In genomic region chr2:83941378-83941777, GRCm38 (mm10) we compare ENCODE assay signal across 10 mouse cellular contexts. TPM values are rescaled to one million over a fixed set of nuclear protein-coding genes. Genes with fewer than 3 reads are reported as not detected.
DNase-seq lines count a peak whose midpoint lies in the region; ATAC-seq and TF ChIP-seq lines count a peak whose summit lies in the region.
"Had no signal": no experiment of that assay in that cellular context is flagged by ENCODE, and none has a peak within 500 bp of the region (broad histone marks: within the 10 kb centered on the region; RNA-seq: fewer than 3 reads in every experiment).

No protein-coding gene starts in this region.

- no peaks in the 10 kb centered on the region for H3K27me3 ChIP-seq in spleen, adult 2 months (ENCODE audit: control insufficient read depth, insufficient read depth, low read length)
- H3K27me3 ChIP-seq in limb, embryonic 15.5 days: no peaks in the 10 kb centered on the region

- peak overlapping the region; percentile 17; the same call in 1 of the 2 replicates for H3K4me3 ChIP-seq in spleen, adult 2 months (ENCODE audit: extremely low read depth, insufficient read depth, insufficient read length)
- peak overlapping the region; percentile 23; the same call in 1 of the 2 replicates for H3K4me3 ChIP-seq in limb, embryonic 15.5 days
- H3K4me3 ChIP-seq: erythroblast, embryonic 14.5 days had no signal

- H3K27ac ChIP-seq in spleen, adult 2 months (ENCODE audit: insufficient read depth, low read length): no peak overlapping the region
- no peak overlapping the region for H3K27ac ChIP-seq in limb, embryonic 15.5 days

- 13% methylated on average over 3 of the region's 3 CpGs for WGBS in spleen, adult 2 months
- WGBS in limb, embryonic 15.5 days: 34% methylated on average over 3 of the region's 3 CpGs

- TF ChIP-seq CTCF in spleen, adult 2 months (IDR thresholded peaks at IDR 0.05; ENCODE audit: extremely low read depth, insufficient read depth, insufficient read length, insufficient replicate concordance): no peak

- ATAC-seq in limb, embryonic 15.5 days (ENCODE audit: insufficient number of reproducible peaks, low FRiP score, low TSS enrichment, low read depth): no peak
- no peak for ATAC-seq in erythroid progenitor cell, adult 5-6 weeks (replicated peaks; ENCODE audit: low FRiP score, poor library complexity, severe bottlenecking)

- peaks cover 3% of the 10 kb centered on the region; the same call in 1 of the 2 replicates for H3K4me1 ChIP-seq in spleen, adult 2 months (ENCODE audit: control insufficient read depth, insufficient read depth, insufficient read length)
- H3K4me1 ChIP-seq in limb, embryonic 15.5 days: peaks cover 5% of the 10 kb centered on the region

- H3K4me2 ChIP-seq in limb, embryonic 15.5 days: peak overlapping the region; percentile 41

- peak; percentile 2 for DNase-seq in embryo, embryonic 10.5 days (ENCODE audit: low spot score)
- DNase-seq in embryo, embryonic 11 days: no peak
- DNase-seq in spleen, adult 2 months (ENCODE audit: low read depth in 1 of 2, low spot score in 2 of 2): no peak
- no peak for DNase-seq in spleen, postnatal 10 days (ENCODE audit: low spot score in 2 of 2)
- DNase-seq in frontal cortex, postnatal 25 days (ENCODE audit: low spot score in 2 of 2): no peak
- DNase-seq in left cerebral cortex, adult 11 months (ENCODE audit: low spot score): no peak

- no peaks in the 10 kb centered on the region for H3K36me3 ChIP-seq in spleen, adult 2 months (ENCODE audit: control insufficient read depth, insufficient read depth, low read length)
- no peaks in the 10 kb centered on the region for H3K36me3 ChIP-seq in limb, embryonic 15.5 days

- no peaks in the 10 kb centered on the region for H3K9me3 ChIP-seq in limb, embryonic 15.5 days

- no peak overlapping the region for H3K9ac ChIP-seq in limb, embryonic 15.5 days

- no peak for TF ChIP-seq POLR2A in spleen, adult 2 months (IDR thresholded peaks at IDR 0.05; ENCODE audit: low read depth, low read length)

RNA-seq across cellular contexts. Expression of gene Zswim2, which starts 0.3 kb away (rescaled TPM):
- not detected in 2 replicates for polyA plus RNA-seq in spleen, adult 2 months (2012; rRNA removed)
- not detected in 2 replicates for polyA plus RNA-seq in limb, embryonic 15.5 days (2015; fragmentation: Nextera tagmentation; extraction: Ambion mirVana)
- not detected in 2 replicates for total RNA-seq in erythroid progenitor cell, adult 5-6 weeks (2015; ENCODE audit: low replicate concordance)
- total RNA-seq in erythroid progenitor cell, adult 5-6 weeks (2017; ENCODE audit: low replicate concordance): not detected in 2 replicates
- total RNA-seq: left cerebral cortex, postnatal 36 days had no signal
- polyA plus RNA-seq: erythroblast, embryonic 14.5 days had no signal

RNA-seq across cellular contexts. Expression of gene Gm13698, which starts 14.1 kb away (rescaled TPM):
- not detected in 2 replicates for polyA plus RNA-seq in spleen, adult 2 months (2012; rRNA removed)
- not detected in 2 replicates for polyA plus RNA-seq in limb, embryonic 15.5 days (2015; fragmentation: Nextera tagmentation; extraction: Ambion mirVana)
- not detected in 2 replicates for total RNA-seq in erythroid progenitor cell, adult 5-6 weeks (2015; ENCODE audit: low replicate concordance)
- 1.9 TPM in 1 of 2 replicates, not detected in the other for total RNA-seq in erythroid progenitor cell, adult 5-6 weeks (2017; ENCODE audit: low replicate concordance)

RNA-seq across cellular contexts. Expression of gene Gm13693, which starts 19.9 kb away (rescaled TPM):
- not detected in 2 replicates for polyA plus RNA-seq in spleen, adult 2 months (2012; rRNA removed)
- not detected in 2 replicates for polyA plus RNA-seq in limb, embryonic 15.5 days (2015; fragmentation: Nextera tagmentation; extraction: Ambion mirVana)
- total RNA-seq in erythroid progenitor cell, adult 5-6 weeks (2015; ENCODE audit: low replicate concordance): not detected in 2 replicates
- total RNA-seq in erythroid progenitor cell, adult 5-6 weeks (2017; ENCODE audit: low replicate concordance): 1.9 TPM in 1 of 2 replicates, not detected in the other

RNA-seq across cellular contexts. Expression of gene Gm13695, which starts 25.7 kb away (rescaled TPM):
- not detected in 2 replicates for polyA plus RNA-seq in spleen, adult 2 months (2012; rRNA removed)
- polyA plus RNA-seq in limb, embryonic 15.5 days (2015; fragmentation: Nextera tagmentation; extraction: Ambion mirVana): not detected in 2 replicates
- not detected in 2 replicates for total RNA-seq in erythroid progenitor cell, adult 5-6 weeks (2015; ENCODE audit: low replicate concordance)
- 1.9 TPM in 1 of 2 replicates, not detected in the other for total RNA-seq in erythroid progenitor cell, adult 5-6 weeks (2017; ENCODE audit: low replicate concordance)
- polyA plus RNA-seq: erythroblast, embryonic 14.5 days had no signal

RNA-seq across cellular contexts. Expression of gene Gm13696, which starts 31.5 kb away (rescaled TPM):
- polyA plus RNA-seq in spleen, adult 2 months (2012; rRNA removed): not detected in 2 replicates
- polyA plus RNA-seq in limb, embryonic 15.5 days (2015; fragmentation: Nextera tagmentation; extraction: Ambion mirVana): not detected in 2 replicates
- total RNA-seq in erythroid progenitor cell, adult 5-6 weeks (2015; ENCODE audit: low replicate concordance): not detected in 2 replicates
- total RNA-seq in erythroid progenitor cell, adult 5-6 weeks (2017; ENCODE audit: low replicate concordance): 1.9 TPM in 1 of 2 replicates, not detected in the other
